Mouse (Mus musculus): Measurements from ENCODE around the gene Pard3. TPM values are rescaled to one million over a fixed set of nuclear protein-coding genes. Genes with fewer than 3 reads are reported as not detected.

Pard3 gene
- total and polyA plus RNA-seq, 3 experiments, result 0.51 to 1.3 (median 0.94) TPM

DNA sequence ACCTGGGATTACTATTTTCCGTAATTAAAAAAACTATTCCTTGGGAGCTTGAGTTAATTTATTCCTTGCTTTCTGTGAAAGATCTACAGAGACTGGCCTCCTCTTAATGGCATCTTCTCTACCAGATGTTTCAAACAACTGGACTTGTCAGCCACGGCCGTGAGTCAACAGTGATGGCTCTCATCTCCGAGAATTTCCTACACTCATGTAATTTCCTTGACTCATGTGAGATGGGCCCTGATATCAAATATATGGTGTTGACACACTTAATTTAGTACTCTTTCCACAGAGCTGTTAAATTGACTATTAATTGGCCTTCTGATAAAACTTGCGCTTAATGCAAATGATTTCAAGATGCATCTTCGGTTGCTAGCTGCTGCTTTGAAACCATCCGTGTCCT, 198.3 kb downstream of the Pard3 start:
- Histone ChIP-seq H3K36me3 (replicated peaks in 1 of 2; ENCODE audit: control insufficient read depth in 1 of 2, insufficient read depth in 1 of 2, low read length in 1 of 2) (no peaks in the 10 kb centered on the region), H3K9ac (ENCODE audit: insufficient read depth, low read depth) (no peak overlapping the region), H3K9me3 (replicated peaks; ENCODE audit: low read length) (no peaks in the 10 kb centered on the region), H3K27ac (ENCODE audit: insufficient read depth, low read depth) (no peak overlapping the region), H3K4me1 (ENCODE audit: control insufficient read depth in 1 of 2, insufficient read depth in 2 of 2) (no peaks in the 10 kb centered on the region), H3K4me2 (ENCODE audit: insufficient read depth, low read depth, poor library complexity, severe bottlenecking) (no peak overlapping the region), H3K27me3 (replicated peaks) (no peaks in the 10 kb centered on the region), H3K4me3 (replicated peaks in 1 of 3; ENCODE audit: low read depth in 2 of 3, low read length in 2 of 3, poor library complexity in 1 of 3) (no peak overlapping the region), H3K79me2 (replicated peaks; ENCODE audit: control insufficient read depth, extremely low read depth, insufficient read depth, poor library complexity, severe bottlenecking) (no peaks in the 10 kb centered on the region)
- TF ChIP-seq CHD2 (IDR thresholded peaks at IDR 0.05; ENCODE audit: low read length), result no peak
- in situ Hi-C loops (cut with MboI; ENCODE audit: low pct_ligation_motif_present, low pct_unique_long_range_greater_than_20kb, low sequenced_read_pairs), result no loop called here
- no peak for DNase-seq (ENCODE audit: extremely low read depth)
- dilution Hi-C loops (cut with MboI; ENCODE audit: extremely low pct_ligation_motif_present, extremely low pct_unique_long_range_greater_than_20kb, low sequenced_read_pairs), result no loop called here

DNA sequence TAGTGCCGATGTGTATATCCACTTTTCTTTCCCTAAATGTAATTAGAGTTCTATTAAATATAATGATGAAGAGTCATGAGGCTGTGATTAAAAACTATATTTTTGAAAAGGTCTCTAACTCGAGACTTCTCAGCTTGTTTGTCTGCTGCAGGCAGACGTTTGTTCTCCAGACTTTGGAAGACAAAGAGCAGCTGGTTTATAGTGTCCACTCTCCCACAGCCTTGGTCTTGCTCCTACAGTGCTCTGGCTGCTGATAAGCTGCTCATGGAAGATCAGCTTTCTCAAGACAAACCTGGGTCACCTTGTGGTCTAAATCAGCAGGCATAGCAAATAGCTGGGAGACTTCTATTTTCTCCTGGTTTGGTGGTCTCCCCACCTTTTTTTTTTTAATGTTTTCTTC, 198.7 kb downstream of the Pard3 start:
- DNase-seq (ENCODE audit: extremely low read depth), result no peak
- Histone ChIP-seq H3K9me3 (replicated peaks; ENCODE audit: low read length) (no peaks in the 10 kb centered on the region), H3K79me2 (replicated peaks; ENCODE audit: control insufficient read depth, extremely low read depth, insufficient read depth, poor library complexity, severe bottlenecking) (no peaks in the 10 kb centered on the region), H3K4me3 (replicated peaks in 1 of 3; ENCODE audit: low read depth in 2 of 3, low read length in 2 of 3, poor library complexity in 1 of 3) (no peak overlapping the region), H3K27ac (ENCODE audit: insufficient read depth, low read depth) (no peak overlapping the region), H3K4me2 (ENCODE audit: insufficient read depth, low read depth, poor library complexity, severe bottlenecking) (no peak overlapping the region), H3K36me3 (replicated peaks in 1 of 2; ENCODE audit: control insufficient read depth in 1 of 2, insufficient read depth in 1 of 2, low read length in 1 of 2) (no peaks in the 10 kb centered on the region), H3K9ac (ENCODE audit: insufficient read depth, low read depth) (no peak overlapping the region), H3K4me1 (ENCODE audit: control insufficient read depth in 1 of 2, insufficient read depth in 2 of 2) (no peaks in the 10 kb centered on the region), H3K27me3 (replicated peaks) (no peaks in the 10 kb centered on the region)
- TF ChIP-seq GABPA (IDR thresholded peaks at IDR 0.05; ENCODE audit: insufficient replicate concordance, low read depth, low read length) (no peak), CHD2 (IDR thresholded peaks at IDR 0.05; ENCODE audit: low read length) (no peak), ZNF384 (IDR thresholded peaks at IDR 0.05; ENCODE audit: low read depth, low read length) (no peak)
- in situ Hi-C loops (cut with MboI; ENCODE audit: low pct_ligation_motif_present, low pct_unique_long_range_greater_than_20kb, low sequenced_read_pairs) (no loop called here), dilution Hi-C loops (cut with MboI; ENCODE audit: extremely low pct_ligation_motif_present, extremely low pct_unique_long_range_greater_than_20kb, low sequenced_read_pairs) (no loop called here)

DNA sequence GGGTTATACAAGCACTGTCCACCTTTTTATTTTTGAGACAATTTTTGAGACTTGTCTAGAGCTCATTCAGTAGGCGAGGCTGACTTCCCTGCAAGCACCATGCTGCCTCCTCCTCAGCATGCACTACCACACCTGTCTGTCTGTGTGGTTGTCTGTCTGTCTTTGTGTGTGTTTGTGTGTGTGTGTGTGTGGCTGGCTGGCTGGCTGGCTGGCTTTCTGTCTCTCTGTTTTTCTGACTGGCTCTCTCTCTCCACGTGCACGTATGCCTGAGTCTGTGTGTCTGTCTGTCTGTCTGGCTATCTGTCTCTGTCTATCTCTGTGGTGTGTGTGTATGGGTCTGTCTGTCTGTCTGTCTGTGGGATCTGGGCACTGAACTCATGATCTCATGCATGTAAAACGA, 199.2 kb downstream of the Pard3 start:
- no peak overlapping the region for H3K4me2 ChIP-seq (ENCODE audit: insufficient read depth, low read depth, poor library complexity, severe bottlenecking)
- dilution Hi-C loops (cut with MboI; ENCODE audit: extremely low pct_ligation_motif_present, extremely low pct_unique_long_range_greater_than_20kb, low sequenced_read_pairs) (no loop called here), in situ Hi-C loops (cut with MboI; ENCODE audit: low pct_ligation_motif_present, low pct_unique_long_range_greater_than_20kb, low sequenced_read_pairs) (no loop called here)
- H3K27ac ChIP-seq (ENCODE audit: insufficient read depth, low read depth), result no peak overlapping the region
- no peak overlapping the region for H3K9ac ChIP-seq (ENCODE audit: insufficient read depth, low read depth)
- H3K4me3 ChIP-seq (replicated peaks in 1 of 3; ENCODE audit: low read depth in 2 of 3, low read length in 2 of 3, poor library complexity in 1 of 3), result no peak overlapping the region
- no peak for DNase-seq (ENCODE audit: extremely low read depth)
- no peaks in the 10 kb centered on the region for H3K4me1 ChIP-seq (ENCODE audit: control insufficient read depth in 1 of 2, insufficient read depth in 2 of 2)
- no peaks in the 10 kb centered on the region for H3K9me3 ChIP-seq (replicated peaks; ENCODE audit: low read length)
- no peaks in the 10 kb centered on the region for H3K79me2 ChIP-seq (replicated peaks; ENCODE audit: control insufficient read depth, extremely low read depth, insufficient read depth, poor library complexity, severe bottlenecking)
- no peaks in the 10 kb centered on the region for H3K36me3 ChIP-seq (replicated peaks in 1 of 2; ENCODE audit: control insufficient read depth in 1 of 2, insufficient read depth in 1 of 2, low read length in 1 of 2)
- TF ChIP-seq CHD1 (IDR thresholded peaks at IDR 0.05; ENCODE audit: low read depth, low read length) (no peak), IRF4 (IDR thresholded peaks at IDR 0.05; ENCODE audit: low read depth, low read length) (no peak), BHLHE40 (IDR thresholded peaks at IDR 0.05; ENCODE audit: low read depth, low read length) (no peak), NELFE (IDR thresholded peaks at IDR 0.05; ENCODE audit: low read depth, low read length) (no peak), RAD21 (IDR thresholded peaks at IDR 0.05; ENCODE audit: low read depth, low read length) (no peak), ETS1 (conservative IDR thresholded peaks at IDR 0.05; ENCODE audit: low read depth, low read length) (no peak), RCOR1 (conservative IDR thresholded peaks at IDR 0.05; ENCODE audit: low read depth, low read length) (no peak), CTCF (conservative IDR thresholded peaks at IDR 0.05 in 1 of 2, IDR thresholded peaks at IDR 0.05 in 1 of 2; ENCODE audit: low read depth in 2 of 2, low read length in 2 of 2) (no peak), E2F4 (IDR thresholded peaks at IDR 0.05; ENCODE audit: insufficient replicate concordance, low read depth, low read length) (no peak), MYC (IDR thresholded peaks at IDR 0.05; ENCODE audit: low read depth, low read length) (no peak)
- no peaks in the 10 kb centered on the region for H3K27me3 ChIP-seq (replicated peaks)
